Mouse (Mus musculus): ENCODE data around the gene Rpl18a.

GRCm38 (mm10) chr8:70912955-70913354 is 15.7 kb upstream of the Rpl18a start:
- TF ChIP-seq POLR2A (IDR thresholded peaks at IDR 0.05; ENCODE audit: extremely low read depth, insufficient read depth, low read length), result no peak
- TF ChIP-seq CTCF (IDR thresholded peaks at IDR 0.05; ENCODE audit: extremely low read depth, insufficient read depth, low read length), result no peak

Data from cortical plate, adult 2 months (tissue).